Mouse (Mus musculus) lung, embryonic 14.5 days (tissue): ENCODE measurements around the gene Aif1. TPM values are rescaled to one million over a fixed set of nuclear protein-coding genes. Genes with fewer than 3 reads are reported as not detected.

Source experiments
- ATAC-seq: fragments of 200-750 bp; cut with Nextera tagmentation; 2 replicates; pipeline ENCODE4 v1.8.0; 2017; ENCODE audit warnings: mild to moderate bottlenecking, moderate TSS enrichment, moderate library complexity; ENCODE audit not compliant: insufficient read depth
- DNase-seq: peaks from one replicate; pipeline ENCODE4 v3.0.0-alpha.2; 2015
- H3K27ac ChIP-seq: fragments of 300-500 bp; sonication (generic); 2 replicates; pipeline ENCODE4 v1.5.1; 2014; ENCODE audit warnings: low read depth, mild to moderate bottlenecking, moderate library complexity
- H3K27me3 ChIP-seq: fragments of 300-500 bp; sonication (generic); 2 replicates; pipeline ENCODE4 v1.6.1; 2014; ENCODE audit warnings: low read length, control low read depth; ENCODE audit not compliant: insufficient read depth
- H3K36me3 ChIP-seq: fragments of 300-500 bp; sonication (generic); 2 replicates; pipeline ENCODE4 v1.6.1; 2014; ENCODE audit warnings: control low read depth; ENCODE audit not compliant: insufficient read depth
- H3K4me1 ChIP-seq: fragments of 300-500 bp; sonication (generic); 2 replicates; pipeline ENCODE4 v1.6.1; 2014; ENCODE audit warnings: antibody characterized with exemption, control low read depth; ENCODE audit not compliant: insufficient read depth
- H3K4me2 ChIP-seq: fragments of 300-500 bp; sonication (generic); 2 replicates; pipeline ENCODE4 v1.6.1; 2014; ENCODE audit warnings: mild to moderate bottlenecking
- H3K4me3 ChIP-seq: fragments of 300-500 bp; sonication (generic); 2 replicates; pipeline ENCODE4 v1.5.1; 2014; ENCODE audit warnings: low read depth, low read length
- H3K9ac ChIP-seq: fragments of 300-500 bp; sonication (generic); 2 replicates; pipeline ENCODE4 v1.6.1; 2014
- H3K9me3 ChIP-seq: fragments of 300-500 bp; sonication (generic); 2 replicates; pipeline ENCODE4 v1.6.1; 2016; ENCODE audit warnings: low read depth, low read length, control low read depth
- CTCF ChIP-seq: IDR thresholded peaks from 2 replicates; pipeline ENCODE4 v1.5.1; 2016; ENCODE audit warnings: antibody characterized with exemption, low read depth
- WGBS: fragments of 180-500 bp; shearing (Covaris S2); extraction: QIAGEN DNeasy Blood & Tissue Kit; methylation state at CpG from one replicate; pipeline ENCODE4 v1.1.7; 2014; 5-methylcytosine and 5-hydroxymethylcytosine counted together
- polyA plus RNA-seq: library from polyadenylated mRNA; unstranded; fragments of >200 nt; fragmentation: Nextera tagmentation; extraction: Ambion mirVana; gene quantifications from 2 replicates; pipeline ENCODE4 v1.2.1, GENCODE M21; 2014

Aif1 gene
- polyA plus RNA-seq, 1 experiment from 2014 or later = 6.0 TPM

GRCm38 (mm10) chr17:35161421-35161820 lies 14.4 kb downstream of the Aif1 start:
- DNase-seq = no peak
- Histone ChIP-seq H3K27ac (no peak overlapping the region), H3K4me2 (peak overlapping the region; percentile 99; the same call in 1 of the 2 replicates), H3K9me3 (no peaks in the 10 kb centered on the region), H3K27me3 (no peaks in the 10 kb centered on the region), H3K4me3 (no peak overlapping the region), H3K36me3 (peaks cover 66% of the 10 kb centered on the region), H3K9ac (no peak overlapping the region), H3K4me1 (peaks cover 13% of the 10 kb centered on the region; the same call in 1 of the 2 replicates)
- no peak for TF ChIP-seq CTCF
- no peak for ATAC-seq
- 83% methylated on average over 11 of the region's 11 CpGs for WGBS

DNA sequence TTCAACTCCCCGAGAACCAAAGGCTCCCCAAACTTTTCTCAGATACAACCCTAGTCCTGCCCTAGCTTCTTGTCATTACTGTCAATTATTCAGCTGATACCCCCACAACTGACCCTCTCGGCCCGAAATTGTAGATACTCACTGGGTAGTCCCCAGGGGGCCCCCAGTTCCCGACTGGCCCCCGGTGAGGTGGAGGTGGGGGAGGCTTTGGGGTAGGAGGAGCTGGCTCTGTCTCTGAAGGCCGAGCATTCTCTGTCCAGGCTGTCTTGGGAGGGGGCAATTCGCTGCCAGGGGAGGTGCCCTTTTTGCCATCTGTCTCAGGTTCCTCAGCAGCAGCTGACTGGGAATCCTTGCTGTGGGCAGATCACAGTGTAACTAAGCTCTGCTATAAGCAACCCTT lies 16.2 kb downstream of the Aif1 start:
- H3K4me3 ChIP-seq = no peak overlapping the region
- no peak overlapping the region for H3K4me2 ChIP-seq
- H3K4me1 ChIP-seq = peaks cover 6% of the 10 kb centered on the region; the same call in 1 of the 2 replicates
- DNase-seq = no peak
- WGBS = 83% methylated on average over 7 of the region's 7 CpGs
- no peak overlapping the region for H3K9ac ChIP-seq
- H3K27me3 ChIP-seq = no peaks in the 10 kb centered on the region
- H3K9me3 ChIP-seq = no peaks in the 10 kb centered on the region
- ATAC-seq = no peak
- no peak for TF ChIP-seq CTCF
- H3K36me3 ChIP-seq = peaks cover 84% of the 10 kb centered on the region
- H3K27ac ChIP-seq = no peak overlapping the region

DNA sequence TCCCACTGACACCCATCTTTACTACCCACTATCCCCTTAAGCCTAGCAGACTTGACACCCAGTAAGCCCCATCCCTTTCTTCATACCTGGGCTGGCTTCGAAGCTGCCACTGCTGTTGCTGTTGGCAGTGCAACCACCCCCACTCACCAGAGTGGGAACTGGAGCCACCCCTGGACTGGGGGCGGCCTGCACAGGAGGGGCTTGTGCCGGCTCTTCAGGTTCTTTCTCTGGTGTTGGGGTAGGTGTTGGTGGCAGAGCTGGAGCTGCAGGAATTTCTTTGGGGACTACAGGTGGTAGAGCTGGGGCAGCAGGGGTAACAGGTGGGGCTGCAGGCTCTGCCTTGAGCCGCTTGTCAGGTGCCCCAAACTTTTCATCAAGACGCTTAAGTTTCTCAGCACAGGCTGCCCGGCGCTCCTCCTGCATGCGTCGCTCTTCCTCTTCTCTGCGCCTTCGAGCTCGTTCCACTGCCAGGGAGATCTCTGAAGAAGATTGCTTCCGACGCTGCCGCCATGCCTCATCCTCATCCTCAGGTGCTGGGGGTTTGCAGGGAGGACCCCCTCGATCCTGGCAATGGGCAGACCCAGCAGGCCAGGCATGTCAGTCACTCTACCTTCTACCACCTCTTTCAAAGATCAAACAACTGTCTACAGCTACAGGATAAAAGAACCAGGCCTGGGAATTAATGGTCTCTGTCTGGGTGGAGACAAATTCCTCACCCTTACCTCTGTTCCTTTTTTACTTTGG lies 16.8 kb downstream of the Aif1 start:
- peaks cover 90% of the 10 kb centered on the region for H3K36me3 ChIP-seq
- no peak for TF ChIP-seq CTCF
- H3K4me1 ChIP-seq = peaks cover 6% of the 10 kb centered on the region; the same call in 1 of the 2 replicates
- H3K27ac ChIP-seq = no peak overlapping the region
- no peak overlapping the region for H3K4me2 ChIP-seq
- ATAC-seq (no peak), DNase-seq (no peak)
- H3K9ac ChIP-seq = no peak overlapping the region
- H3K4me3 ChIP-seq = no peak overlapping the region
- H3K9me3 ChIP-seq = no peaks in the 10 kb centered on the region
- 92% methylated on average over 16 of the region's 16 CpGs for WGBS
- no peaks in the 10 kb centered on the region for H3K27me3 ChIP-seq

DNA sequence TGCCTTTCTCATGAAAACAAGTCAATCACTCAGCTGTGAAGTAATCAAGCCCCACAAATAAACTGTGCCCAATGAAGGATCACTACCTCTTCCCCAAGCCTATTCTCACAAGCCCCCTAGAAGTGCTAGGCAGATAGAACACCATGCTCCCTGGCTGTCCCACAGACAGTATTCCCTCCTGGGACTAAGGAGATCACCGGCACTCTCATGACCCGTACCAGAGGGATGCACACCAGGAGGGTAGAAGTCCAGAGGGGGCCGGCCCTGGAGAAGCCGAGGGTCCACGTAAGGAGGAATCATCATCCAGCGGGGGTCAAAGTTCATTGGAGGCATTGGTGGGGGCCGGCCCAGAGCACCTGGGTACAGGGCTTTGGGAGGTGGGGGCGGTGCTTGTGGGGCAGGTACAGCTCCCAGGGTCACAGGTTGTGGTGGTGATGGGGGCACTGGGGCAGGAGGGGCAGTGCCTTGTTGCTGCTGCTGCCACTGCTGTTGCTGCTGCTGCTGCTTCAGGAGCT lies 18.1 kb downstream of the Aif1 start:
- Histone ChIP-seq H3K27me3 (no peaks in the 10 kb centered on the region), H3K9me3 (no peaks in the 10 kb centered on the region), H3K9ac (no peak overlapping the region), H3K4me1 (peaks cover 4% of the 10 kb centered on the region; the same call in 1 of the 2 replicates), H3K27ac (no peak overlapping the region), H3K4me2 (no peak overlapping the region), H3K36me3 (peaks cover 100% of the 10 kb centered on the region), H3K4me3 (no peak overlapping the region)
- DNase-seq = no peak
- ATAC-seq = no peak
- WGBS = 83% methylated on average over 8 of the region's 8 CpGs
- no peak for TF ChIP-seq CTCF

- Histone ChIP-seq H3K36me3 (peaks cover 100% of the 10 kb centered on the region), H3K9ac (no peak overlapping the region), H3K27ac (no peak overlapping the region), H3K4me3 (no peak overlapping the region), H3K4me1 (no peaks in the 10 kb centered on the region), H3K9me3 (no peaks in the 10 kb centered on the region), H3K27me3 (no peaks in the 10 kb centered on the region), H3K4me2 (no peak overlapping the region)
- 91% methylated on average over 8 of the region's 8 CpGs for WGBS
- ATAC-seq (no peak), DNase-seq (no peak)
- TF ChIP-seq CTCF = no peak
These were observed 18.6 kb downstream of the Aif1 start for GRCm38 (mm10) chr17:35157254-35157653.

DNA sequence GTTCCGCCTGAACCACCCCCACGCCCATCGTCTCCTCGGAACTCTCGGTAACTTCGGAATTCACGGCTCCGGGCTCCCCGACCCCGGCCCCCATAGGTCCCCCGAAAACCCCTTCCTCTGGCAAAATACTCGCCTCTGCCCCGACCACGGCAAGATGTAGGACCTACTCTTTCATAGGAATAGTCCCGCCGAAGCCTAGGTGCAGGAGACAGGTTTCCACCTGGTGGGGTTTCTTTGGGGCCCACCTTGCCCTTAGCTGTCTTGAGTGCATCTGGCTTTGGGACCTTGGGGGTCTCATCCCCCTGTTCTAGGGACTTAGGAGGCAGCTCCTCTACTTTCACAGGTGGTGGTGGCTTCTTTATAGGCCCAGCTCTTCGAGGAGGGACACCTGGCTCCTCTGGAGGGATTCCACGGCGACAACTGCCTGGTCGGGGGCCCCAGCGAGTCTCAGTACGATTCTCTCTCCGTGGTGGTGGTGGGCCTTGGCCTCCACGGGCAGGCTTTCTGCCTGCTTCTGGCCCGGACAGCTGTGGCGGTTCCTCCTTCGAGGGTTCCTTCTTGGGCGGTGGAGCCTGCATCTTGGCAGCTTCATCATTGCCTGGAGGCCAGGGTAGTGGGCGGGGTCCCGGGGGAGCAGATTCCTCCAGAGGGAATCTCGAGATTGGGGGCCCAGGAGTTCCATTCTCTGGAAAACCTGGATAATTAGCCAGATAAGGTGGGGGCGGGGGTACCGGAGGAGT lies 19.2 kb downstream of the Aif1 start:
- H3K4me3 ChIP-seq = no peak overlapping the region
- H3K36me3 ChIP-seq = peaks cover 100% of the 10 kb centered on the region
- no peak for ATAC-seq
- no peak for TF ChIP-seq CTCF
- no peaks in the 10 kb centered on the region for H3K9me3 ChIP-seq
- no peak for DNase-seq
- H3K4me2 ChIP-seq = no peak overlapping the region
- H3K27ac ChIP-seq = no peak overlapping the region
- no peaks in the 10 kb centered on the region for H3K27me3 ChIP-seq
- WGBS = 90% methylated on average over 33 of the region's 33 CpGs
- H3K4me1 ChIP-seq = no peaks in the 10 kb centered on the region
- no peak overlapping the region for H3K9ac ChIP-seq

- no peak overlapping the region for H3K27ac ChIP-seq
- H3K9ac ChIP-seq = no peak overlapping the region
- no peak for TF ChIP-seq CTCF
- peaks cover 100% of the 10 kb centered on the region for H3K36me3 ChIP-seq
- DNase-seq = no peak
- no peaks in the 10 kb centered on the region for H3K27me3 ChIP-seq
- H3K9me3 ChIP-seq = no peaks in the 10 kb centered on the region
- no peak overlapping the region for H3K4me3 ChIP-seq
- no peak for ATAC-seq
- WGBS = 87% methylated on average over 12 of the region's 12 CpGs
- H3K4me1 ChIP-seq = no peaks in the 10 kb centered on the region
- no peak overlapping the region for H3K4me2 ChIP-seq
These were observed 20.4 kb downstream of the Aif1 start for GRCm38 (mm10) chr17:35155451-35155850.
